Mouse (Mus musculus): ENCODE measurements at regions not wholly inside any gene's neighbourhood (a gene's known extent, or its start where the extent isn't known, plus 50 kb on each side); places are given as distances from the start of the nearest gene placed in this dataset.

DNA sequence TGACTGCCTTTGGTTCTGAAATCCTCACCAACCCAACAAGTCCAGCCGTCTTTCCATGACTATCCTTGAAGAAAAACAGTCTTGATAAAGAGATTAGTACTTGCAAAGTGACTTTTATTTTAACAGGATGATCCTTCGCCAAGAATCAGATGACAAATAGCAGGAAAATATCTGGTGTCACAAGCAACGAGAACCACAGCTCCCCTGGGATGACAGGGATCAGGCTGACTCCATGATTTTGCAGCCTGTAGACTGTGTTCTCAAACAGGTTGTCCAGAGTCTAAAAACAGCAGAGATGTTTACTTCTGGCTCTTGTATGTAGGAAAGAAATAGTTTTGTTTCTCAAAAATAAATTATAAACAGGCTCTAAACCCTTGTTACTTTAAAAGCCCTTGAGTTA is 63.3 kb downstream of the Tmem18 start:
- DNase-seq (ENCODE audit: low read depth, low spot score) = no peak

DNA sequence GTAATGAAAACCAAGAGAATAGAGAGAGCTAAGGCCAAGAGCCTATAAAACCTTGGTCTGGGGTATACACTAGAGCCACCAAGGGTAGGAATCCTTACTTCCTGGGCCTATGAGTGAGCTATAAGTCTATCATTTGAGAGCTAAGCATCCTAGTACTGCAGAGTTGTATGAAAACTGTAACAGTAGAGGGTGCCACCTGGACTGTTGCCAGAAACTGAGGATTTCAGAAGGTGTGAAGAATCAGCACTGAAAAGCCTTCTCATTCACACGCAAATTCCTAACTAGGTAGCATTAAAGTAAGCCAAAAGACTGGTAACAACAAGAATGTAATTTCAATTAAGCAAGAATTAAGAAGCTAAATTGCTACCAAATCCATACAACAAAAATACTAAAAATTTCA is 67.3 kb downstream of the Tmem18 start:
- DNase-seq (ENCODE audit: low read depth, low spot score) = no peak

DNA sequence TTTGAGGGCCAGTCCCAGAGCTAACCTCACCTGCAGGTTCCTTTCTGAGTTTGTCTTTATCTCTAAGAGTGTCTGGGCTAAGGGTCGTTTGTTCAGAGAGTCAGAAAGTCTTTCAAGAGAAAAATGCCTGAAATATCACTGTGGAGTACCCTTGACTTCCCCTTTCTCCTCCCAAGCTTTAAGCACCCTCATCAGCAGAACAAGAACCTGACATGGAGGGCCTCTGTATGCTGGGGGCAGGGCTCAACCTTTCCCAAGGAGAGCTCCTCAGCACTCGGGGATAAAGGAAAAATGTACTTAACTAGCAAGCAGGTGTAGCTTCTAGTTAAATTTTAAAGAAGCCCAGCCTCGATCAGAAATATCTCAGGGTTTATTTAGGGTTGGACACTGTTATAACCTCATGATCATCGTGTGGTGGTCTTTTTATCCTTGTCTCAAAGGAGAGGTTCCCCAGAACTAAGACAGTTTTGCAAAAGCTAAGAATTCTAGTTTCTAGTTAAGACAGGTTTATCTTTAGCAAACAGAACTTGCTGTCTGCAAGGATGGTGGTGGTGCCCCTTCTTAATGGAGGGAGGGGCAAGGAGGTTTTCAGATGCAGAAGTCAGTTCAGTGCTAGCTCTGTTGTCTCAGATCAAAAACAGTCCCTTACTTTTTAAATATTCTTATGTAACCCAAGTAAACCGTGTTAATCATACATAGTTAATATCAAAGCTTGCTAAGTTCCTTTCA is 70.3 kb downstream of the Tmem18 start:
- no peak for DNase-seq (ENCODE audit: low read depth, low spot score)

DNA sequence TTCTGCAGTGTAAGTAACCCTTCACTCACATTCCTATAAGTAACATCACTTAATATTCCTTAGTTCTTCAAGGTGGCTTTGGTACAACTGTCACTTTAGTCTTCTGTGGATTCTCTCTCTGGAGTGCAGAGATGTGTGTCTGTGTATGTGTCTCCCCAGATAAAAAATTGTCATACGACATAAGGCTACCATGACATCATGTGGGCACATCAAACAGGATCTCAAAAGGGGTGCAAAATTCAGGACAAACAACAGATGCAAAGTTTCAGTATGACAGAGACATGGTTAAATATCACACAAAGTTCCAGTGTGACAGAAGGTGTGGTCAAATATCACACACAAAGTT is 70.8 kb downstream of the Tmem18 start:
- no peak for DNase-seq (ENCODE audit: low read depth, low spot score)

DNA sequence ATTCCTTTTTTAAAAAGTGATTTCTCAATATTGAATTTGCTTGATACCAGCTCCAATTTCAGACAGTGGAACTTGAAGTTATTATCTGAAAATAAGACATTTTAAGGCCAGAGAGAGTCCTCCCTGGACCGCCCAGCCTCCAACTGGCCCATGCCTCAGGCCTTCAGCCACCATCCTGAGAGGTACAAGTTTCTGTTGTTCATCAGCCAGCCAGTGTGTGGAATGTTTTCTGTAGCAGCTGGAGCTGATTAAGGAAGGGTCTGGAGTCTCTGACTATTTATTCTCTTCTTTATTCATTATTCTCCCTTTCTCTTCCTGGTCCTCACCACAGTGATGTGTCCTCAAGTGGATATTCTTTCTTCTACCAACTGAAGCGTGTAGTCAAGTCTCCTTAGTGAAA is 94.6 kb downstream of the Tmem18 start:
- no peak for DNase-seq (ENCODE audit: low read depth, low spot score)

DNA sequence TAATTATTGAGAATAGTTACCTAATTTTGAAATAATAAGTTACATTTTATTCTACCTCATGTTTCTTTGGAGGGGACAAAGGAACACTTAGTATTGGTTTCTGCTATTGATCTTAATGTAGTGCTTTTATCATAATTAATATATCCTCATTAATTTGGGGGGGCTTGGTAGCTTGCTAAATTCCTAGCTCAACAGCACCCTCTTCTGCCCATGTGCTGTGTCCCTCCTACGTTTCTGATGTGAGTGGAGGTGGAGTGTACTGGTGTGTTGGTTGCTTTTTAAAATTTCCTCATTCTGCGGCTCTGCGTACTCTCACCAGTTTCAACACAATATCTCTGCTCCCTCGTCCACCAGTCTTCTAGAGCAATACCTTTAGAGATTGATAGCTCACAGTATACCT is 105.8 kb downstream of the Tmem18 start:
- DNase-seq (ENCODE audit: low read depth, low spot score) = no peak

DNA sequence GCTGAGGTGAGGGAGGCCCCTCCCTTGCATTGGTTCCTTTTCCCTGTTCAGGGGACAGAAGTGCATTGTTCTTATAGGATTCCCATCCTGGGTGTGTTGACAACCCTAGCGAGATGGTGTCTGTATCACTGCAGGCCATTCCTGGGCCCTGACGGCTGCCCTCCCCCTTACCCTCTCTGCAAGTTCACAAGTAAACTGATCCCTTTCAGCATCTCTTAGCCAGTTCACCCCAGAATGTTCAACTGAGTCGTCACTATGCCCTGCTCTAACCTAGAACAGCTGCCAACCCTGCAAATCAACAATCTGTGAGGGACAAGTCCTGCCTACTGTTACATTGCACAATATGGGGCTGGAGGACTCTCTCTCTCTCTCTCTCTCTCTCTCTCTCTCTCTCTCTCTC is 109.3 kb downstream of the Tmem18 start:
- no peak for DNase-seq (ENCODE audit: low read depth, low spot score)

DNA sequence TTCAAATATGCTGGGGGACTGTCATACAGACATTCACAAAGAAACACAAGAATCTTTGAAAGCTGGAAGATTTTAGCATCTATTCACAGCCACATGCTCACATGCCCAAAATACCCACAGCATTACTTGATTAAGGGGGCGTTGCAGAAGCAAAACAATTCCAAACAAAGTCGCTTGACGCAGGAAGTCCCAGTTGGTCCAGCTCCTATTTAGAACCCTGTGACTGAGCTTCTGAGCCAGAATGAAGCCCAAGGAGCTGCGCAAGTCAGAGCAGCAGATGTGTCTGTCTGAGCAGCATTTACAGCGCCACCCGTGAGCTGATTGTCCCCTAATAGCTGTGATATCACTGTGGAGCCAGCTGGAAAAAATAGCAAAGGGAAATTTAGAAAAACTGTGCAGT is 114.0 kb downstream of the Tmem18 start:
- peak; percentile 88 for DNase-seq (ENCODE audit: low read depth, low spot score)

DNA sequence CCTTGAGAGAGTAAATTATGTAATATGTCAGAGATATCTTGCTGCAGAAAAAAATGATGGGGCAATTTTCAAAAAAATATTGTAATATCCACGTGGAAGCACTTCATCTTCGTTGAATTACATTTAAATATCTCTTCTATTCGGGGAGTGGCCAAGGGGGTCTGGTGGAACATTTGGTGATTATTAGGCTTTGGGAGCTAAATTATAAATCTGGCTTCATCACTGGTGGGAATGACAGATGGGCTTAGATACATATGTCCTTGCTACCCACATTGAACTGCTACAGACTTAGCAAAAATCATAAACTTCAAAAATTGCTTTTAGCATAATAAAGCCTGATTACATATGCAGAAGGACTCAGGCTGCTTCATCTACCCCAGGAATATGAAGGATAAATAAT is 119.5 kb downstream of the Tmem18 start:
- DNase-seq (ENCODE audit: low read depth, low spot score) = no peak

DNA sequence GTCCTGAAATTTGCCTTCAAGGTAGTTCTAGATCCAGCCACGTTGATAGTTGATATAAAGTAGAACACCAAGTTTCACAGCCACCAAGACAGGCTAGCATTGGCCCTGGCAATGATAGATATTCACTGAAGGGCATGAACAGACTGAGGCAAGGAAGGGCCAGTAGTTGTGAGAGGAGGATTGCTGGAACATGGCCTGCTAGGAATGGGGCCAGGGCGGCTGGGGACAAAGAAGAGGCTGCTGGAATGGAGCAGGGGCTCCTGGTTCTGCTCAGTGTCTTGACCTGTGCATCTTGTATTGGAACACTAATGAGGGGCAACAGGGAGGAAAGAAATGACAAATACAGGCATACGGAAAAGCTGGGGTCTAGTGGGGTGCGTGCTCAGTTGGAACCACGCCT is 123.0 kb downstream of the Tmem18 start:
- DNase-seq (ENCODE audit: low read depth, low spot score) = no peak

DNA sequence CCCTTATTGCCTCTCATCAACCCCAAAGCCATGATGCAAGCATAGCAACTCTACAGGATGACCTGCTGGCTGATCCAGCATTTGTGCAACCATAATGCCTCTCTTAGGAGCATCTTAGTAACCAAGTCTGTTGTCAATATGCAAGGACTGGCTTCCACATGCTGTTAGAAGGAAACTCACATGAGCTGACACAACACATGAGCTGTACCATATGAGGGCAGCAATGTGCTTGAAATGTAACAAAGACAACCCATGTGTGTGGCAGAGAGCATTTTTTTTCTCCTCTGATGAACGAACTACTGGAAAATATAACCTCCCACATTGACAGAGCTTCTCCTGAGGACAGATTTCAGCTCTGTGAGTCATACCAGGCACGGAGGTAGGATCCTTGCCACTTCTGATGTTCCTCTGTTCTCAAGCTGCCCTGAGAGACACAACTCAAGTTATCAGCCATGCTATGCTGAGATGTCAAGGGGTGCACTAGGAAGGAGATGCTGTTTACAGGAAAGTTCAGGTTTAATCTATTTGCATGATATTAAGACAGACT is 124.5 kb downstream of the Tmem18 start:
- no peak for DNase-seq (ENCODE audit: low read depth, low spot score)

DNA sequence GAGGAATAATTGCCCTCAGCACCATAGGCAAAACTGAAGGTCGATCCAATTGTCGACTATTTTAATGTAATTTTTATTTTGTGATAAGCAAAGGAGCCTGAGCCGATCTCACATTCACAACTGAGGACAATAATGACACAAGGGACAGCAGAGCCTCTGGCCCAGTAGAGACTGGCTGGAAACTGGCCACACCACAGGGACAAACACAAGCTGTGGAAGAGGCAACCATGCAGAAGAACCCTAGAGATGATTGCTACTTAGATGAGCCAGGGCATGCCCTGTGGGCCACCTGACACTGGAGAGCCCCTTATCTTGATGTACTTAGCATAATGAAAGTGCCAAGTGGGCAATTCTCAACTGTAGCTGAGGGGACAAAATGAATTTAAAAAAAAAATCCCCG is 126.3 kb downstream of the Tmem18 start:
- DNase-seq (ENCODE audit: low read depth, low spot score) = no peak

DNA sequence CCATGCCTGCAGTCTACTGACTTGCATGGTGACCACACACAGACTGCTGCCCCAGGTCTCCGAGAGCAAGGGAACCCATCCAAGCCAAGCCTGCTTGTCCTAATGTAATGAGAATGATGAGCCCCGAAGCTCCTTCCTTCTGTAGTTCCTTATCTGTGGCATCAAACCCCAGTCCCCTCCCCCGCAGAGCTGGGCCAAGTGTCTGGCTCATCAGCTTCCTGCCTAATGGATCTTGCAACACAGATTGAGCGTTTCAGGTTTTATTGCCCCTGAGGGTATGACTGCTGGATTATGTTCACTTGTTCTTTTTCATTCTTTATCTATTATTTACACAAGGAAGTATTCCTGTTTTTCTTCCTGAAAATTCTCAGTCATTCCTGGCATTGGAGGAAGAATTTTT is 142.5 kb downstream of the Tmem18 start:
- DNase-seq (ENCODE audit: low read depth, low spot score) = no peak

DNA sequence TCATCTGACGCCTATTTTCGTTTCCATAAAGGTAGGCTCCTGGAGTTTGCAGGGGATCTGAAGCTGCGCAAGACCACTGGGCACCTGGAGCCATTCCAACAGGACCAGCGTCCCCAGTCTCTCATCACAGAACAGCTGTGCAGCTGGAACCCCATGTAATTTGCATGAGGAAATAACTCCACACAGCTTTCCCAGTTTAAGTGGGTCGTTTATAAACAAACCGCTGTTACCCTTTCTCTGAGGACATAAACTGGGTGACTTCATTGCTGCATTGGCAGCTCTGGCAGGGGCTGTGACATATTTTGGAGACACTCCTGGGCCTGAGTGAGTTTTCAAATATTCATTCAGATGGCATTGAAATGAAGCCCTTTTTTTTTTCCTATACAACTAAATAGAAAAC is 145.2 kb downstream of the Tmem18 start:
- no peak for DNase-seq (ENCODE audit: low read depth, low spot score)

DNA sequence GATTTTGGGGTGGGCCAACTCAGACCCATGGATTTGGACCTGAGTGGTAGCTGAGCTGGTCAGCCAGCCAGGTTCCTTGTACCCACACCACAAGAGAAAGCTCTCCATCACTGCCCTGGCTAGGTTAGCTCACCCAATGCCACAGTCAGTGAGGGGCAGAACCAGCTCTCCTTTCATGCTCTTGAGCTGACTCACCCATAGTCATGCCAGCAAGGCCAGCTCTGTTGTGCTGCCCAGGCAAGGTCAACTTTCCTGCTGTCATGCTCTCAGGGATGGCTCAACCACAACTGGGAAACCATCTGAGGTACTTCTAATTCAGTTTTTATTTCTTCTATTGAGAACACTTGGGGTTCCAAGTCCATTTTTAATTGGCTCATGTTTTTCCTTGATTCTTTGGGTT is 116.5 kb upstream of the Alkal2 start:
- no peak for DNase-seq (ENCODE audit: low read depth, low spot score)

DNA sequence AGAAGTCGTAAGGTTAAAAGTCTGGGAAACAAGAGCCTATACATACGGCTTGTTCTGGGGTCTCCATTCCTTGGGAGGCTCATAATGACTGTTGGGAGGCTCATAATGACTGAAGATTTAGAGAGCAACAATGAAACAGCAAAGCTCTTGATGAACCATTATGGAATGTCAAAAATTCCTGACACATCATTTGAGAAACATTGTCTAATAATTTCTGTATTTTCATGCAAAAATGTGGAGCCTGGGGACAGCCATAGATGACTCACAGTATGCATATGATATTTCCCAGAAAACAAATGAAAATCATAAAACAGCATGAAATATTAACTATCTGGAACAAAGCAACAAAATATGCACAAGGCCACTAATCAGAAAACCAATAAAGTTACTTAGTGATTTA is 90.8 kb upstream of the Alkal2 start:
- DNase-seq (ENCODE audit: low read depth, low spot score) = no peak

DNA sequence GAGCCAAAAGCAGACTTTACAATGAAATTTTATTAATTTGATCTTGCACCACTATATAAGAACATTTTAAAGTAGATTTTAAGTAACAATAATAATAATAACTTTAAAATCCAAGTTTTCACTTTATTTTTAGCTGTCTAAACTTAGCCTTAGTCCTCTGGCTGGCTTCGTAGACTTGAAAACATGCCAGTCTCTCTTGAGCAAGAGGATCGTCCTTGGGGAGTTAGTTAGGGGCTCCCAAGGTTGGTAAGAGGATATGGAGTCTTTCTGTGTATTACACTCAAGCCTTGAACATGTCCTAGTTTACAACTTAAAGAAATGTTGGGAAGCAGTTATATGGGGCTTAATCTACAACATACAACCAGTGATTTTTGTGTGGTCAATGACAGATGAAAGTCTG is 68.0 kb upstream of the Alkal2 start:
- DNase-seq (ENCODE audit: low read depth, low spot score) = no peak

DNA sequence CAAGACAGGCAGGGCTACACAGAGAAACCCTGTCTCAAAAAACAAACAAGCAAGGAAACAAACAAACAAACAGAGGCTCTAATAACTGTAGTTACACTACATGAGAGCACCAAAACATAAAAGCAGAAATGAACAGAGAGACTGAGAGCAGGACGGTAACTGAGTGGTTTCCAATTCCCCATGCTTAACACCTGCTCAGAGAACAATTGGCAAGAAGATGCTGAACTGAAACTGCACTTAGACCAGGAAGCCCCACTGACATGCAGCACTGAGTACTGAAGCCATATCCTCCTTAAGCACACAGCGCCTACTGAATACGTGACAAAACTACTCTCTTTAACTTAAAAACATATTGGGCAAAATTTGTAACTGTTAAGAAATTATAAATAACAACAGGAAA is 52.7 kb upstream of the Alkal2 start:
- no peak for DNase-seq (ENCODE audit: low read depth, low spot score)
